Mouse (Mus musculus): ENCODE measurements at regions not wholly inside any gene's neighbourhood (a gene's known extent, or its start where the extent isn't known, plus 50 kb on each side); places are given as distances from the start of the nearest gene placed in this dataset.
"Not testable (repeated sequence)": the region's sequence is repeated elsewhere in the genome, so short reads cannot be mapped to it uniquely, and the experiment has no call there.

- Histone ChIP-seq H3K4me3 (no peak overlapping the region), H3K27ac (no peak overlapping the region)
- no peak for DNase-seq (ENCODE audit: low spot score in 2 of 2)
- no peak for TF ChIP-seq CTCF (conservative IDR thresholded peaks at IDR 0.05)
Measured at GRCm38 (mm10) chr14:84610476-84610875, 167.1 kb downstream of the Pcdh17 start.

- no peak for TF ChIP-seq CTCF (conservative IDR thresholded peaks at IDR 0.05)
- no peak for DNase-seq (ENCODE audit: low spot score in 2 of 2)
- Histone ChIP-seq H3K27ac (no peak overlapping the region), H3K4me3 (no peak overlapping the region)
Measured at GRCm38 (mm10) chr14:84612551-84612950, 169.2 kb downstream of the Pcdh17 start.

GRCm38 (mm10) chr14:84645026-84645425 lies 201.7 kb downstream of the Pcdh17 start:
- TF ChIP-seq CTCF (conservative IDR thresholded peaks at IDR 0.05), result no peak
- DNase-seq (ENCODE audit: low spot score in 2 of 2), result peak in 1 of 2 experiments; percentile 8
- H3K27ac ChIP-seq, result no peak overlapping the region
- H3K4me3 ChIP-seq, result no peak overlapping the region

GRCm38 (mm10) chr14:84645972-84646577 lies 202.7 kb downstream of the Pcdh17 start:
- H3K27ac ChIP-seq, result no peak overlapping the region
- DNase-seq (ENCODE audit: low spot score in 2 of 2), result no peak
- no peak for TF ChIP-seq CTCF (conservative IDR thresholded peaks at IDR 0.05)
- H3K4me3 ChIP-seq, result no peak overlapping the region

- Histone ChIP-seq H3K27ac (no peak overlapping the region), H3K4me3 (no peak overlapping the region)
- DNase-seq (ENCODE audit: low spot score in 2 of 2), result no peak
- no peak for TF ChIP-seq CTCF (conservative IDR thresholded peaks at IDR 0.05)
Measured at GRCm38 (mm10) chr14:84659206-84659775, 215.9 kb downstream of the Pcdh17 start.

- DNase-seq (ENCODE audit: low spot score in 2 of 2), result not testable (repeated sequence)
Measured at GRCm38 (mm10) chr14:84667685-84668084, 224.3 kb downstream of the Pcdh17 start.

GRCm38 (mm10) chr14:84671678-84672472 lies 228.5 kb downstream of the Pcdh17 start:
- TF ChIP-seq CTCF (conservative IDR thresholded peaks at IDR 0.05), result no peak
- no peak overlapping the region for H3K27ac ChIP-seq

More at GRCm38 (mm10) chr14:84667685-84668084, 224.3 kb downstream of the Pcdh17 start:
- not testable (repeated sequence) for H3K27ac ChIP-seq, H3K4me3 ChIP-seq

GRCm38 (mm10) chr14:84686848-84687247 lies 243.5 kb downstream of the Pcdh17 start:
- no peak for TF ChIP-seq CTCF (conservative IDR thresholded peaks at IDR 0.05)
- no peak overlapping the region for H3K4me3 ChIP-seq
- no peak for DNase-seq (ENCODE audit: low spot score in 2 of 2)

More at GRCm38 (mm10) chr14:84671678-84672472, 228.5 kb downstream of the Pcdh17 start:
- no peak for DNase-seq (ENCODE audit: low spot score in 2 of 2)
- no peak overlapping the region for H3K4me3 ChIP-seq

GRCm38 (mm10) chr14:84690810-84691209 lies 247.4 kb downstream of the Pcdh17 start:
- DNase-seq (ENCODE audit: low spot score in 2 of 2), result no peak
- no peak for TF ChIP-seq CTCF (conservative IDR thresholded peaks at IDR 0.05)
- Histone ChIP-seq H3K4me3 (no peak overlapping the region), H3K27ac (no peak overlapping the region)

More at GRCm38 (mm10) chr14:84686848-84687247, 243.5 kb downstream of the Pcdh17 start:
- H3K27ac ChIP-seq, result no peak overlapping the region

Measured in layer of hippocampus, adult 2 months (tissue).